Mouse (Mus musculus): ENCODE measurements around the gene Jchain. TPM values are rescaled to one million over a fixed set of nuclear protein-coding genes. Genes with fewer than 3 reads are reported as not detected.

Jchain gene
- 10.1 TPM for polyA plus RNA-seq (2015; fragmentation: Illumina TruSeq; extraction: RNeasy Lipid Tissue Mini Kit (QIAGEN cat#74804); ENCODE audit: insufficient read depth, low read depth, low replicate concordance)

DNA sequence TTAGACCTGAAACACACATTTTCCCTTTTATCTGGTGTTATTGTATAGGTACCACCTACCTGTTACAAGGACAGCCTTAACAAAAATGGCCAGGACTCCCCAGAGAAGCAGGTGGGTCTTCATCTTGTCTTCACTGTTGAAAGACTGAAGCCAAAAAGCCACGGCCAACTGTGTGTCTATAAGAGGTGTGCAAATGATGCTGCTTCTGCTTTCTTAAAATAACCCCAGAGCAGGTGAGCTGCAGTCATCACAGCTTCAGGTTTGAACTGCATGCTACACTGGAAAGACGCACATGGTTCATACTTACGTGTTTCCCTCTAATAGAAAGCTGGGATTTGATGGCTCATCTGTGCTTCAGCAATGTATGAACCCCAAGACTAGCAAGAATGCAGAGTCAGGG is at the start of gene Jchain:
Jchain (minus strand) TSS at position 235 of the 400 bp plus-strand sequence.

DNA sequence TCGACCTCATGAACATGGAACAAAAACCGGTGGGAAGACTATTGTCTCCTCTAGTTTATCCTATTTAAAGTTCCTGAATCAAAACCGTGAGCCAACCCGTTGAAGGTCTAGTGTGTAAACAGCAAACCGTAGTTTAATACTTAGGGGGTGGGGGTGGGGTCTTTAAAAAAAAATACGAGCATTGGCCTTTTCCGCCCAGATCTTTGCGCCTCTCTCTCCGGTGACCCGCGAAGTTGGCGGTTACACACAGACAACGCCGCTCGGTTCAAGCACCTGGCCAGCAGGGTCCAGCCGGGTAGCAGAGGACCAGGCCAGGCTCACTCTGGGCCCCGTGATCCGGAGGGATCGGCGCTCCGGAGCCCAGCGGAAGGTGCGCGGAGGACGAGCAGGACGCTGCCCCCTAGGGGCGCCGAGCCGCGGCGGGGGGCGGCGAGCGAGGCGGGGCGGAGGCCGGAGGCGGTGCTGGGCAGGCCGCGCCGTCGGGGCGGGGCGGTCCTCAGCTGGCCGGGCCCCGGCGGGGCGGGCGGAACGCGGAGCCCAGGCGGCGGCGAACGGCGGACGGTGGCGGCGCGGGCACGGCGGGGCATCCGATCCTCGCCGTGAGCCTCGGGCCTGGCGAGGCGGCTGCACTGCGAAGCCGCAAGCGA is 36.9 kb upstream of the Jchain start, which contains the start of gene Rufy3:
Rufy3 (plus strand) TSS at position 540 of the 647 bp plus-strand sequence.

DNA sequence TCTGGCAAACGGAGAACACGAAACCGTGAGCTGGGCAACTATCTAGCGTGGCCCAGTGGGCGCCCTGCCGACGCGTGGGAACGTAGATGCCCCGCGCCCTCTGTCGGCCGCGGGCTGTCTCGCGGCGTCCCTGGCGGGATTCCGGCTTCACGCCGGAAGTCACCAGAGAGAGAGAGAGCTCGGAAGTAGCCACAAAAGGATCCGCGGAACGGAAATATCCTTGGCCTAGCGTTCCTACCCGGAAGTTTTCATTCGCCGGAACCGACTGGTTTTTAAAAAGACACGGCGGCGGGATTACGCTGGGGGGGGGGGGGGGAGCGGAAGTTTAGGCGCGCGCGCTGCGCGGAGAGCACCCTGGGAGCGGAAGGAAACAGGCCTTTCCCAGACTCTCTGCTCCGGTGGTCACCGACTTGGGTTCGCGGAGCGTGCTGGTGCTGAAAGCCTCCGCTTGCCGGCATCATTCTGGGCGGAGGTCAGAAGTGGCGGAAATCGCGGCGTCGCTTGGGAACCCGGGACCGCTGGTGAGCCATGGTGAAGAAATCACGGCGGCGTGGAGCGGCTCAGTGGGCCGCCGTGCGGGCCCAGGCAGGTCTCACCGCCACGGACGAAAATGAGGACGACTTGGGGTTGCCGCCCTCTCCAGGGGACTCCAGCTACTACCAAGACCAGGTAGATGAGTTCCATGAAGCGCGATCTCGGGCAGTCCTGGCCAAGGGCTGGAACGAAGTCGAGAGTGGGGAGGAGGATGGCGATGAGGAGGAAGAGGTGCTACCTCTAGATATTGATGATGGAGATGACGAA is 26.6 kb upstream of the Jchain start, which contains the start of gene Utp3:
Utp3 (plus strand) TSS at position 377 of the 801 bp plus-strand sequence.

DNA sequence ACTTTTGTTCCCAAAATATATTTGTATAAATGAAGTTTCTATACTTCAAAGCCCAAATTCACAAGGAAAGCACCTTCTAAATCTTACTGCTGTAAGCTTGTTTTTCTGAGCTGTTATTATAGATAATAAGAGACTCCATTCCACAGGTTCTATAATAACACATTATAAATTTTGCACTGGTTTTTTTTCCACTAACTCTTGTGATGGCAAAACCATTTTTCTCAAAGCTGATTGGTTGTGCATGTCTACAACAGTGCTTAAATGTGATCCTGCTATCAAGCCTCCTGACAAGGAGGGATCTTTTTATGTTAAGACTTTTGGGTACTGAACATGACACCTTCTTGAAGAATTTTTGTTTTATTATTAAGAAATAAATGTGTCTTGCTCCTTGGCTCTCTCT is 40.0 kb downstream of the Jchain start, which contains the start of gene Enam:
Enam (plus strand) TSS at position 301 of the 400 bp plus-strand sequence.

Other genes with a start within 250 kb of the Jchain start
- not detected for gene Prol1, start 210.6 kb downstream of the Jchain start, polyA plus RNA-seq (2015; fragmentation: Illumina TruSeq; extraction: RNeasy Lipid Tissue Mini Kit (QIAGEN cat#74804); ENCODE audit: insufficient read depth, low read depth, low replicate concordance)
- gene Amtn, start 151.8 kb downstream of the Jchain start, polyA plus RNA-seq (2015; fragmentation: Illumina TruSeq; extraction: RNeasy Lipid Tissue Mini Kit (QIAGEN cat#74804); ENCODE audit: insufficient read depth, low read depth, low replicate concordance) = not detected
- gene Ambn, start 71.9 kb downstream of the Jchain start, polyA plus RNA-seq (2015; fragmentation: Illumina TruSeq; extraction: RNeasy Lipid Tissue Mini Kit (QIAGEN cat#74804); ENCODE audit: insufficient read depth, low read depth, low replicate concordance) = not detected
- not detected for gene Enam, start 39.9 kb downstream of the Jchain start, polyA plus RNA-seq (2015; fragmentation: Illumina TruSeq; extraction: RNeasy Lipid Tissue Mini Kit (QIAGEN cat#74804); ENCODE audit: insufficient read depth, low read depth, low replicate concordance)
- 7.8 TPM for gene Utp3, start 26.6 kb upstream of the Jchain start, polyA plus RNA-seq (2015; fragmentation: Illumina TruSeq; extraction: RNeasy Lipid Tissue Mini Kit (QIAGEN cat#74804); ENCODE audit: insufficient read depth, low read depth, low replicate concordance)
- gene Rufy3, start 37.1 kb upstream of the Jchain start, polyA plus RNA-seq (2015; fragmentation: Illumina TruSeq; extraction: RNeasy Lipid Tissue Mini Kit (QIAGEN cat#74804); ENCODE audit: insufficient read depth, low read depth, low replicate concordance) = 5.2 TPM
- gene Grsf1, start 148.3 kb upstream of the Jchain start, polyA plus RNA-seq (2015; fragmentation: Illumina TruSeq; extraction: RNeasy Lipid Tissue Mini Kit (QIAGEN cat#74804); ENCODE audit: insufficient read depth, low read depth, low replicate concordance) = 12.7 TPM
- gene Mob1b, start 193.0 kb upstream of the Jchain start, polyA plus RNA-seq (2015; fragmentation: Illumina TruSeq; extraction: RNeasy Lipid Tissue Mini Kit (QIAGEN cat#74804); ENCODE audit: insufficient read depth, low read depth, low replicate concordance) = 2.9 TPM
- gene Dck, start 237.1 kb upstream of the Jchain start, polyA plus RNA-seq (2015; fragmentation: Illumina TruSeq; extraction: RNeasy Lipid Tissue Mini Kit (QIAGEN cat#74804); ENCODE audit: insufficient read depth, low read depth, low replicate concordance) = 1.6 TPM